Mouse (Mus musculus) G1E (cell line): Measurements from ENCODE around the gene Dcst1.

Source experiments
- CTCF ChIP-seq: IDR thresholded peaks from 2 replicates; pipeline ENCODE4 v1.5.1; 2012; ENCODE audit warnings: low read depth, low read length, inconsistent platforms, mixed read lengths
- GATA1 ChIP-seq: IDR thresholded peaks from 2 replicates; pipeline ENCODE4 v1.6.1; 2012; ENCODE audit warnings: borderline replicate concordance, low read length, inconsistent platforms, mixed read lengths
- GATA2 ChIP-seq: IDR thresholded peaks from 2 replicates; pipeline ENCODE4 v1.6.1; 2012; ENCODE audit warnings: low read depth, low read length, inconsistent platforms, borderline replicate concordance
- POLR2AphosphoS5 ChIP-seq: IDR thresholded peaks from 2 replicates; pipeline ENCODE4 v1.6.1; 2012; ENCODE audit warnings: low read depth, low read length, inconsistent platforms; ENCODE audit not compliant: insufficient replicate concordance
- TAL1 ChIP-seq: conservative IDR thresholded peaks from 2 replicates; pipeline ENCODE4 v1.6.1; 2012; ENCODE audit warnings: low read depth, low read length, inconsistent platforms, mixed read lengths

DNA sequence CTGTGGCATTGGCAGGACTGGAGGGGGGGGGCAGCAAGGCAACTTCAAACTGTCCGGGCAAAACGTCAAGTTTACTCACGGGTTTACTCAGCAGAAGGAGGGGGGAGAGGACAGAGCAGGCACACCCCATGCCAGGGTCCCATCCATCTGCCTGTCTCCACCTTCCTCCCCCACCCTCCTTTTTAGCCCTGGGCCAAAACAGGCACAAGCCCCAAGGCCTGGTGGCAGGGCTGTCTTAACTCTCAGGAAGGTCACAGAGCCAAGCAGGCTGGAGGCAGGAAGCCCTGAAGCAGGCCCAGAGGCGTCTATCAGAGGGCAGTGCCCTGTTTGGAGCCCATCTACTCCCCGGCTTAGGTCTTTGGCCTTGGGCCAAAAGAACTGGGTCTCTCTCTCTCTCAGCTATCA, 25.1 kb upstream of the Dcst1 start:
- no peak for TF ChIP-seq TAL1
- TF ChIP-seq CTCF: no peak
- TF ChIP-seq POLR2AphosphoS5: no peak
- TF ChIP-seq GATA1: no peak
- TF ChIP-seq GATA2: no peak
